Comparison of ENCODE assay signal across 8 mouse cellular contexts in the genomic region with DNA sequence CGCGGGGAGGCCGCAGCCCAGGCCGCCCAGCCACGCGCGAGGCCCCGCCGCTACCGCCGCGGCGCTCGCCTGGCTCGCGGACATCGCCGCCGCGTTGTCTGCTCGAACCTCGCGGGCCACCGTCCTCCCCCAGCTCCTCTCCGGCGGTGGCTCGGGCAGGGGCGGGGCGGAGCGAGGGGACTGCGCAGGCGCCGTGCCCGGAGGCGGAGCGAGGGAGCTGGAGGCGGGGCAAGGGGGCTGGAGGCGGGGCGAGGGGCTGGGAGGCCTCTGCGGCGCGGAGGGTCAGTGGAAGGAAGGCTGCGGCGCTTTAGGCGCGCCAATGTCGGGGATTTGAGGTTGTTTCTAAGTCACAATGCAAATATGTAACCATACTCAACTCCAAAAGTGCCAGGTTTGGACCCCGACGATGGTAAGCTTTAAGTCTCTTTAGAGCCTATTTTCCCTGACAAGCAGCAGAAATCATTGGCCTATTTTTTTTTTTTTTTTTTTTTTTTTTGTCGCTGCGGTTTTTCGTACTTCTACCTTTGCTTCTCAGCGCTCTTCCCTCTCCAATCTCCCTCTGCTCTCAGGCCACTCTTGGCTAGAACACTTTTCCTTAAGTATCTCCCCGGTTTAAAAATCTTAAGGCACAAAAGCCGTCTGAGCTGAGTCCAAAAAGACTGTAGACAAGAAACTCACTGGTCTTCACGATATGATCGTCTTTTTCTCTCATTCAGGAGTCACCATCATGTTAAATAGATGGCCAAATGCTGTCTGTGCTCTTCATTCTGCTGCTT. TPM values are rescaled to one million over a fixed set of nuclear protein-coding genes. Genes with fewer than 3 reads are reported as not detected.
DNase-seq lines count a peak whose midpoint lies in the region; ATAC-seq and TF ChIP-seq lines count a peak whose summit lies in the region.

Arl5a (minus strand) TSS at position 155 of the 776 bp plus-strand sequence.

- H3K27ac ChIP-seq in cortical plate, adult 2 months (ENCODE audit: insufficient read depth, low read length): peak within 1 kb of the TSS; percentile 95

- peak; percentile 77 for ATAC-seq in activated CD4-positive, CD25-positive, alpha-beta regulatory T cell, adult 4 months
- peak; percentile 91 for ATAC-seq in megakaryocyte progenitor cell, adult 5-6 weeks (replicated peaks; ENCODE audit: poor library complexity)

- TF ChIP-seq CTCF in cortical plate, adult 2 months (IDR thresholded peaks at IDR 0.05; ENCODE audit: extremely low read depth, insufficient read depth, low read length): no peak

- peak; percentile 87 for TF ChIP-seq POLR2A in cortical plate, adult 2 months (IDR thresholded peaks at IDR 0.05; ENCODE audit: extremely low read depth, insufficient read depth, low read length)

- peak within 1 kb of the TSS; percentile 93 for H3K4me3 ChIP-seq in cortical plate, adult 2 months (ENCODE audit: insufficient read depth, low read length)

- H3K4me1 ChIP-seq in cortical plate, adult 2 months (ENCODE audit: control insufficient read depth, insufficient read depth, low read length): peaks cover 5% of the 10 kb centered on the region

- peak; percentile 99 for DNase-seq in gastrocnemius, postnatal 10 days
- DNase-seq in induced T-regulatory cell, adult 2 months (ENCODE audit: low read depth): peak; percentile 94
- peak; percentile 75 to 91 for DNase-seq in left cerebral cortex, adult 9 months (ENCODE audit: low spot score in 2 of 2)
- peak; percentile 98 for DNase-seq in right cerebral cortex, postnatal 14 days
- peak; percentile 92 to 95 for DNase-seq in urinary bladder, postnatal 36 days (ENCODE audit: low spot score in 2 of 2)

RNA-seq across cellular contexts. Expression of gene Arl5a, which starts in this region (rescaled TPM):
- 10 to 100 TPM; 23.6 to 34.3 TPM for polyA plus RNA-seq in activated CD4-positive, CD25-positive, alpha-beta regulatory T cell, adult 4 months (2017; shearing (Covaris generic))
- 41.8 TPM in 2 replicates for polyA plus RNA-seq in cortical plate, adult 2 months (2012; rRNA removed)
- 10 to 100 TPM; 36.5 to 39.7 TPM for total RNA-seq in gastrocnemius, postnatal 10 days (2021)
- total RNA-seq in megakaryocyte progenitor cell, adult 5-6 weeks (2015): 37.6 and 44.5 TPM in 2 replicates
- 32.3 and 38.0 TPM in 2 replicates for total RNA-seq in megakaryocyte progenitor cell, adult 5-6 weeks (2017)

Comparison
In these comparisons a context has a peak if more than half of its experiments do, and no peak if none do; other contexts are left out.
1. Peak in every context shown above with its lines: DNase-seq, ATAC-seq, H3K4me3 ChIP-seq and H3K27ac ChIP-seq.